Mouse (Mus musculus) liver, embryonic 13.5 days (tissue): ENCODE data around the gene Treml2. TPM values are rescaled to one million over a fixed set of nuclear protein-coding genes. Genes with fewer than 3 reads are reported as not detected.
A peak's percentile ranks its signal among the peaks of the same experiment; 100 is the strongest.
"Not testable (repeated sequence)": the region's sequence is repeated elsewhere in the genome, so short reads cannot be mapped to it uniquely, and the experiment has no call there.

Source experiments
- ATAC-seq: fragments of 200-750 bp; cut with Nextera tagmentation; 2 replicates; pipeline ENCODE4 v1.8.0; 2017; ENCODE audit warnings: low read depth, mild to moderate bottlenecking, moderate number of reproducible peaks, moderate library complexity
- DNase-seq: peaks from one replicate; pipeline ENCODE4 v3.0.0; 2022
- H3K27ac ChIP-seq: fragments of 300-500 bp; sonication (generic); 2 replicates; pipeline ENCODE4 v1.5.1; 2015; ENCODE audit warnings: moderate library complexity, mild to moderate bottlenecking, inconsistent platforms
- H3K27me3 ChIP-seq: fragments of 300-500 bp; sonication (generic); 2 replicates; pipeline ENCODE4 v1.6.1; 2015; ENCODE audit warnings: mild to moderate bottlenecking, inconsistent platforms
- H3K36me3 ChIP-seq: fragments of 300-500 bp; sonication (generic); 2 replicates; pipeline ENCODE4 v1.6.1; 2015; ENCODE audit warnings: mild to moderate bottlenecking, inconsistent platforms
- H3K4me1 ChIP-seq: fragments of 300-500 bp; sonication (generic); replicated peaks from 2 replicates; pipeline ENCODE4 v1.6.1; 2015; ENCODE audit warnings: inconsistent platforms
- H3K4me2 ChIP-seq: fragments of 300-500 bp; sonication (generic); 2 replicates; pipeline ENCODE4 v1.6.1; 2015; ENCODE audit warnings: inconsistent platforms, mild to moderate bottlenecking, moderate library complexity
- H3K4me3 ChIP-seq: fragments of 300-500 bp; sonication (generic); replicated peaks from 2 replicates; pipeline ENCODE4 v1.5.1; 2015; ENCODE audit warnings: mild to moderate bottlenecking, inconsistent platforms
- H3K9ac ChIP-seq: fragments of 300-500 bp; sonication (generic); 2 replicates; pipeline ENCODE4 v1.6.1; 2015; ENCODE audit warnings: mild to moderate bottlenecking, inconsistent platforms
- H3K9me3 ChIP-seq: fragments of 300-500 bp; sonication (generic); replicated peaks from 2 replicates; pipeline ENCODE4 v1.6.1; 2016; ENCODE audit warnings: inconsistent platforms
- WGBS: fragments of 180-500 bp; shearing (Covaris S2); methylation state at CpG from one replicate; pipeline ENCODE4 v1.1.7; 2015; ENCODE audit not compliant: insufficient replicate concordance; 5-methylcytosine and 5-hydroxymethylcytosine counted together
- polyA plus RNA-seq: library from polyadenylated mRNA; unstranded; fragments of >200 nt; fragmentation: Nextera tagmentation; extraction: Ambion mirVana; gene quantifications from 2 replicates; pipeline ENCODE4 v1.2.1, GENCODE M21; 2015

Gene Treml2
- polyA plus RNA-seq, 1 experiment from 2014 or later: 4.4 TPM

DNA sequence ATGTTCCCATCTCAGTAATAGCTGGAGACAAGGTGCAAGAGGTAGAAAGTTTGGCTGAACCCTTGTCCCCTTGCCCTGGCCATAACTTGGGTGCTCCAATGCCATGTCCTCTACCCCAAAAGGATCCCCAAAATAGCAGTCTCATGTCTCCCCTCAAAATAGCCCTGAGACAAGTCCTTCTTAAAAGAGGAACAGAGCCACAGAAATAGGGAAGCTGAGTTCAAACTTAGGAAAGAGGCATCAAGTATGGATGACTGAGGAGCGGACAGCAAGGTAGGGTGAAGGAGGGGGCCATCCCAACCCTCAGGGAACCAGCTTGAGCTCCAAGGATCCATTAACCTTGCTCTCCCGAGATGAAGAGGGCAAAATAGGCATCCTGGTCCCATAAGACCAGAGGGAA is 48.0 kb downstream of the Treml2 start:
- ATAC-seq: no peak
- Histone ChIP-seq H3K27ac (no peak overlapping the region), H3K9me3 (no peaks in the 10 kb centered on the region), H3K9ac (no peak overlapping the region), H3K36me3 (no peaks in the 10 kb centered on the region), H3K4me2 (no peak overlapping the region), H3K27me3 (no peaks in the 10 kb centered on the region), H3K4me3 (no peak overlapping the region), H3K4me1 (peaks cover 2% of the 10 kb centered on the region)
- 55% methylated on average over 2 of the region's 2 CpGs for WGBS
- no peak for DNase-seq

DNA sequence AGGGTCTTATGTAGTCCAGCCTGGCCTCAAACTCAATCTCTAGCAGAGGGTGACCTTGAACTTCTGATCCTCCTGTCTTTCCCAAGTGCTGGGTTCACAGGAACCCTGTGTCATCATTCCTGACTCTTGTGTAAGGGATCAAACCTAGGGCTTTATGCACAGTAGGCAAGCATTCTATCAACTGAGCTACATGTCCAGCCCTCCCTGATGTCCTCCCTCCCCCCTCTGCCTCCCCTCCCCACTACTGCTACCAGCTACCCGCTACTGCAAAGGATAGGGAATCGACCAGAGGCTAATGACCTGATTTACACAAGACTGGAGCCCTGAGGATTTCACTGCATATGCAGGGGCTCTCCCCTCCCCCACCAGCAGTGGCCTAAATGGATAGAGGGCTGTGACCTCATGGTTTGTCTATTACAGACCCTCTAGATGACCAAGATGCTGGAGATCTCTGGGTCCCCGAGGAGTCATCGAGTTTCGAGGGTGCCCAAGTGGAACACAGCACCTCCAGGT is 51.4 kb downstream of the Treml2 start:
- Histone ChIP-seq H3K4me3 (no peak overlapping the region), H3K9me3 (no peaks in the 10 kb centered on the region), H3K4me2 (no peak overlapping the region), H3K4me1 (no peaks in the 10 kb centered on the region; the same call in 1 of the 2 replicates), H3K9ac (no peak overlapping the region), H3K36me3 (no peaks in the 10 kb centered on the region), H3K27ac (no peak overlapping the region), H3K27me3 (no peaks in the 10 kb centered on the region)
- WGBS: 67% methylated on average over 5 of the region's 5 CpGs
- ATAC-seq (no peak), DNase-seq (no peak)

DNA sequence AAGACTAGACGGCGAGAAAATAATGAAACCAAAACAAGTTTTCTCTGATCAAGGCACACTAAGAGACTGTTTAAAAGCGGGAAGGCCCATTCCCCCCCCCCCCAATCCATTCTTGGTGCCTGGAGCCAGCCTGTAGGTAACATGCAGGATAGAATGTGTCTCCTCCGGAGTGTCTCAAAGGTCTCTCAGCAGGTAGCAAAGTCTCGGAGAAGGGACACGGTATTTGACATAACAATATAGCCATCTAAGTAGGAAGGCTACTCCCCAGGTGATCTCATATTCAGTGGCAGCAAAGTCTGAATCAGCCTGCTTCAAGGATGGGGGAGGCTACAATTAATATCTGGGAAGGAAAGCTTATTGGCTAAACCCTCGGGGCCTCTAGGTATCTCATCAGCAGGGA is 53.7 kb downstream of the Treml2 start:
- DNase-seq, H3K4me3 ChIP-seq, H3K9me3 ChIP-seq, H3K27me3 ChIP-seq, H3K36me3 ChIP-seq, H3K4me2 ChIP-seq, ATAC-seq, H3K4me1 ChIP-seq, H3K27ac ChIP-seq, H3K9ac ChIP-seq: not testable (repeated sequence)
- WGBS: 71% methylated on average over 7 of the region's 7 CpGs

DNA sequence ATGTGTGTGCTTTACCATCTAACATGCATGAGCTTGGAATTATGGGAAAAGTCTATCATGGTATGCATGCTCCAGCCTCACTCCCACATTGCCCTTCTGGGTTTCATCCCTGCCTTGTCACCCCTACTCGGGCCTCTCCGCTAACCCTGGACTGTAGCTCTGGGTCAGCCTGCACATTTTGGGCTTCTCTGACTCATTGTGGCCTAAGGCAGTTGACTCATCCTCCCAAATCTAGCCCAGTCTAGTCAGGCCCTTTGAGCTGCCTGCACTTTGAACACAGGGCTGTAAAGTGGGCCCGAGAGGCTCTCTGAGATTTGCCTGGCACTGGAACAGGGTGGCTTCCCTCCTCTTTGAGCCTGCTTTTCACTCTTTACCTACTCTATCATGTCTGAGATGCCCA is 56.5 kb downstream of the Treml2 start:
- no peaks in the 10 kb centered on the region for H3K36me3 ChIP-seq
- H3K4me2 ChIP-seq: no peak overlapping the region
- no peaks in the 10 kb centered on the region for H3K27me3 ChIP-seq
- H3K27ac ChIP-seq: no peak overlapping the region
- H3K9ac ChIP-seq: no peak overlapping the region
- DNase-seq (no peak), ATAC-seq (no peak)
- no peak overlapping the region for H3K4me3 ChIP-seq
- 75% methylated on average over 3 of the region's 3 CpGs for WGBS
- H3K9me3 ChIP-seq: no peaks in the 10 kb centered on the region
- peaks cover 14% of the 10 kb centered on the region for H3K4me1 ChIP-seq

DNA sequence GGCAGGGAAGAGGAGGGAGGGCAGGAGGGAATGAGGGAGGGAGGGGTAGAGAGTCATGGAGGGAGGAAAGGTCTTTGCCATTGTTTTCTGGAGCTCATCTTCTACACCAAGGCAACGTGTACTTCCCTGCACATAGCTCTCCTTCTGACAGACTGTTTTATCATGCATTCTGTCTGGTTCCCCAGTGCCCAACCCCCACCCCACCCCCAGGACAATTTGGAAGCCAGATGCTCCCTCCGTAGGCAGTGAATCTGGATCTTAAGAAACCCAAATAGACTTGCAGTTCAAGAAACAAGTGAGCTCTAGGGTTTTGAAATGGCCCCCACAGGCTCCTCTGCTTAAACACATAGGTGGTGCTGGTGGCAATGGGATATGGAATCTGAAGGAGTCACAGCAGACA is 58.6 kb downstream of the Treml2 start:
- no peaks in the 10 kb centered on the region for H3K27me3 ChIP-seq
- no peak for ATAC-seq
- H3K9me3 ChIP-seq: no peaks in the 10 kb centered on the region
- DNase-seq: no peak
- H3K4me3 ChIP-seq: no peak overlapping the region
- 26% methylated on average over 2 of the region's 2 CpGs for WGBS
- H3K36me3 ChIP-seq: no peaks in the 10 kb centered on the region
- no peak overlapping the region for H3K9ac ChIP-seq
- H3K4me1 ChIP-seq: peaks cover 32% of the 10 kb centered on the region
- H3K27ac ChIP-seq: no peak overlapping the region
- H3K4me2 ChIP-seq: no peak overlapping the region

DNA sequence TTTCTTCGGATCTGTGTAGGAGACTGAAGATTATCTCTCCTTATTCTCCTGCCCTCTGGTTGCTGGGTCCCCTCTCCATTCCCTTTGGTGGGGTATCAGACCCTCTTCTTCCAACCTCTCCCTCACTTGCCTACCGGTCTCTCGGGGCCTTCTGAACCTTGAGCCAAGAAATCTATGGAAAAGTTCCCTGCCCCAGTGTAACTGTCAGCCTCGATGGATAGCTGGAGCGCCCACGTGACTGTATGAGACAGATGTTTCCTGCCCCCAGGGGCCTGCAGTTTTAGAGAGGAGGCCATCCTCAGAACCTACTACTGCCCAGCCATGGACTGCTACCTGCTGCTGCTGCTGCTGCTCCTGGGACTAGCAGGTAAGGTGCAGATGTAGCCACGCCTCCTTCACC is 60.3 kb downstream of the Treml2 start, which contains the start of gene Treml1:
TSS of gene Treml1 (plus strand) at position 301 of the 400 bp plus-strand sequence.
- H3K27ac ChIP-seq: peak within 1 kb of the TSS; percentile 60
- ATAC-seq (no peak), DNase-seq (no peak)
- 24% methylated on average over 7 of the region's 7 CpGs for WGBS
- peak within 1 kb of the TSS; percentile 5; the same call in 1 of the 2 replicates for H3K4me3 ChIP-seq
- peak within 1 kb of the TSS; percentile 37 for H3K9ac ChIP-seq
- no peaks in the 10 kb centered on the region for H3K36me3 ChIP-seq
- H3K27me3 ChIP-seq: no peaks in the 10 kb centered on the region
- peak within 1 kb of the TSS; percentile 50 for H3K4me2 ChIP-seq
- H3K4me1 ChIP-seq: peaks cover 49% of the 10 kb centered on the region
- H3K9me3 ChIP-seq: no peaks in the 10 kb centered on the region

DNA sequence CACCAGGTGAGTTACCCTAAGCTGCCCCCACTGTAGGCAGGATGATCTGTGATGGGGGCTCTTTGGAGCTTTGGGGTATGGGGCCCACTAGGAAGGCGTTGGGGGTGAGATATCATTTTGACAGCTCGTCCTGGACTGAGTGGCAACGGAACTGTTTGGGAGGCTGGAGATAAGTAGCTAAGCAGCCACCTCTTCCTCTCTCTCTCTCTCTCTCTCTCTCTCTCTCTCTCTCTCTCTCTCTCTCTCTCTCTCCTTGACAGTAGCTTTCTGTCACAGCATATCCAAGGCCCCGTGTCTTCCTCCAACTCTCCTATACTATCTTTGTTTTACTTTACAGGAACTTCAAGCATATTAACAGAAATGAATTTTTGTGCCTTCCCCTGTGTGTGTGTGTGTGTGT is 61.2 kb downstream of the Treml2 start:
- DNase-seq: peak; percentile 39
- H3K4me3 ChIP-seq: peak overlapping the region; percentile 5; the same call in 1 of the 2 replicates
- peaks cover 54% of the 10 kb centered on the region for H3K4me1 ChIP-seq
- WGBS: 7% methylated on average over 4 of the region's 4 CpGs
- peak overlapping the region; percentile 37; the same call in 1 of the 2 replicates for H3K9ac ChIP-seq
- peak overlapping the region; percentile 60 for H3K27ac ChIP-seq
- H3K36me3 ChIP-seq: no peaks in the 10 kb centered on the region
- peak overlapping the region; percentile 50 for H3K4me2 ChIP-seq
- no peaks in the 10 kb centered on the region for H3K27me3 ChIP-seq
- H3K9me3 ChIP-seq: no peaks in the 10 kb centered on the region
- ATAC-seq: peak; percentile 82

Other genes starting within 250 kb of the Treml2 start
- not detected in 2 replicates for gene 1700067P10Rik, start 210.2 kb upstream of the Treml2 start, polyA plus RNA-seq
- gene 9830107B12Rik, start 153.2 kb upstream of the Treml2 start, polyA plus RNA-seq: 0.15 and 0.17 TPM in 2 replicates
- gene A530064D06Rik, start 132.2 kb upstream of the Treml2 start, polyA plus RNA-seq: 0.15 and 0.25 TPM in 2 replicates
- 0.63 and 0.71 TPM in 2 replicates for gene Trem1, start 66.7 kb upstream of the Treml2 start, polyA plus RNA-seq
- gene Trem3, start 51.7 kb upstream of the Treml2 start, polyA plus RNA-seq: 2.1 and 2.2 TPM in 2 replicates
- 3.5 and 3.6 TPM in 2 replicates for gene Treml4, start 35.2 kb upstream of the Treml2 start, polyA plus RNA-seq
- gene B430306N03Rik, start 16.6 kb downstream of the Treml2 start, polyA plus RNA-seq: 1.2 and 1.8 TPM in 2 replicates
- gene Trem2, start 46.9 kb downstream of the Treml2 start, polyA plus RNA-seq: 3.1 and 3.2 TPM in 2 replicates
- 24.1 and 25.5 TPM in 2 replicates for gene Treml1, start 60.4 kb downstream of the Treml2 start, polyA plus RNA-seq
- gene Nfya, start 110.4 kb downstream of the Treml2 start, polyA plus RNA-seq: 7.2 and 9.7 TPM in 2 replicates
- 58.9 and 61.8 TPM in 2 replicates for gene Oard1, start 110.5 kb downstream of the Treml2 start, polyA plus RNA-seq
- gene Apobec2, start 133.4 kb downstream of the Treml2 start, polyA plus RNA-seq: 1.2 TPM in 2 replicates
- 134 and 152 TPM in 2 replicates for gene Tspo2, start 152.0 kb downstream of the Treml2 start, polyA plus RNA-seq
- gene Unc5cl, start 155.4 kb downstream of the Treml2 start, polyA plus RNA-seq: 3.5 and 4.4 TPM in 2 replicates